Mouse (Mus musculus) spleen, adult 2 months (tissue): ENCODE data around the gene Smarca4.

Source experiments
- CTCF ChIP-seq: fragments of 200-500 bp; IDR thresholded peaks from 2 replicates; pipeline ENCODE4 v1.5.1; 2011; ENCODE audit warnings: mild to moderate bottlenecking, inconsistent platforms; ENCODE audit not compliant: insufficient read depth, insufficient read length, insufficient replicate concordance; ENCODE audit errors: extremely low read depth
- POLR2A ChIP-seq: fragments of 200-500 bp; IDR thresholded peaks from 2 replicates; pipeline ENCODE4 v1.6.1; 2011; ENCODE audit warnings: low read depth, low read length, inconsistent platforms

- no peak for TF ChIP-seq CTCF
- no peak for TF ChIP-seq POLR2A
Measured at GRCm38 (mm10) chr9:21587678-21588349, 28.2 kb upstream of the Smarca4 start.
